Mouse (Mus musculus) frontal cortex, postnatal 10 days (tissue): ENCODE data around the gene Gm20388.
A peak's percentile ranks its signal among the peaks of the same experiment; 100 is the strongest.

ENCODE experiments used
- DNase-seq, 2 experiments: peaks; one replicate each; pipeline ENCODE4 v3.0.0; 2022; ENCODE audit warnings: low spot score in 2 of 2, mixed read lengths in 1 of 2

Gm20388 gene

DNA sequence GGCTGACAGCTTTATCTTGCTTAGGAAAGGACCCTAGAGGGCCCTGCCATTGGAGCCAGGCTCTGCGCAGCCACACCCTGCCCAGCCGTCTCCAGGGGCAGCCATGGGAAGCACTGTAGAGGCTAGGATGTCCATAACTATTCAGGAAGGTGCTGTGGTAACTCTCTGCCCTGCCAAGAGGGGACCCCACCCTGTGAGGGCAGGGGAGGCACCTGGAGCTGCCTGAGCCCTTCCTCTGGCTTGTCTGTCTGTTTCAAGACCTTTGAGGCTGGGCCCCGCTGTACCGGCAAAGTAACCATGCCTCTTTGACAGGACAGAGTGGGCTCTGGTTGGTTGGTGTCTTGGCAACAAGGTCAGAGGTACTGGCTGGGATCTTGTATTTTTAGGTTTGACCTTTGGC is 2730.2 kb downstream of the Gm20388 start:
- DNase-seq = no peak

DNA sequence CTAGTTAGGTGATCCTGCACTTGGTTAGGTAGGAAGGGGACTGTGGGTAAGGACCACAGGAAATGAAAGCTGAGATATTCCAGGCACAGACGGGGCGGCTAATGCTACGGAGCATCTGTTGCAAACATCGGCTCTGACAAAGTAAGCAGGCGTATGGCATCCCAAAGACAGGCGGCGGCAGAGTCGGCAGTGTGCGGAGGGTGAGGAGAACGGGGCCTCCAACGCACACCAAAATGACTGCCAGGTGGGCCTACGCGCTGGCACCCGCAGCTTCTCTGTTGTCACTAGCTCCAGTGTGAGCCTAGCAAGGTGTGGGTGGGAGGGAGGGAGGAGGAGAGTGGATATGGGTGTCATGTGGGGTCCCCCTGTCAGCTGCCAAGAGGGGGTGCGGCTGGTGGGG is 2730.8 kb downstream of the Gm20388 start:
- peak; percentile 52 to 59 for DNase-seq

DNA sequence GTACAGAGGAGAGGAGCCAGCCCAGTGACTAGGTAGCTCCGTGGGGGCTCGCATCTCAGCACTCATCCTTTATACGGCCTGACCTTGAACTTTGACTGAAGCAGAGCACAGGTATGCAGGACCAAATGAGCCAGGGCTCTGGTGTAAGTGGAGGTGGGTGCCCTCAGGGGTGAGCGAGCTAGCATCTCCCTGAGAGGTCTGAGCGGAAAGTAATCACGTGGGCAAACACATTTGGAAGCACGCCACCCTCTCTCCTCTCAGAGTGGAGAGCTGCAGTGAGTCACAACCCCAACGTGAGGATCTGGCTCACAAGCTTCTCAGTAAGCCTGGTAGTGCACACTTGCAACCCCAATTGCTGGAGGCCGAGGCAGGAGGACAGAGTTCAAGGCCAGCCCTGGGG is 2731.4 kb downstream of the Gm20388 start:
- DNase-seq = no peak

DNA sequence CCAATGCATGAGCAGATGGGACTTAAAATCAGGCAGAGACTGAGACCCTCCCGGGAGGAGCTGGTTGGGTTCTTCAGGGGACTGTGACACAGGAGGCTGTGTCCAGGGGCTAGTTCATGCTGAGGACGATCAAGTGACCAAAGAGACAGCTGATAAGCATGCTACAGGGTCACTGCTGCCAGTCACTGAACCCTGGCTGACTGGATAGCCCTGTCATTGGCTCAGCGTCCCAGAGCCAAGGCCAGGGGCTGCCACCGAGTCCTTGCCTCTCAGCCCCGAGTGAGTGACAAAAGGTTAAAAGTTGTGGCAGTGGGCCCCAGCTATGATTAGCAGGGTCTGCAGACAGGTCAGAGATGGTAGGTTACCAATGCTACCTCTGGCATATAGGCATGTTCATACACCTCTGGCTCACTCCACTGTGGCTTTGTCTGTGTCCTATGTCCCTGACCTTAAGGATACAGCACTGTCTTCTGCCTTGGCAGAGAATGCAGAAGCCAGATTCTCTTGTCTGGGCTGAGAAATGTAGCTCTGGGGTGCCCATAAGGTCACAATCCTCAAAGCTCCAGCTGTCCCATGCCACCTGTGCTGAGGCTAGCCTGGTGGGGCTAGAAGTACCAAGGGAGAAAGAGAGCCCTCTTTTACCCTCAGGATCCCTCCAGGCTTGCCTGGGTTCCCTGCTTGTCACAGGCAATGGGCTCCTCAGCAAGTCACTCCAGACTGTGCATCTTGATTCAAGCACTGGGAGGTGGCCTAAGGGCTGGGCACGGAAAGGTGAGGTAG is 2733.7 kb downstream of the Gm20388 start:
- no peak for DNase-seq

DNA sequence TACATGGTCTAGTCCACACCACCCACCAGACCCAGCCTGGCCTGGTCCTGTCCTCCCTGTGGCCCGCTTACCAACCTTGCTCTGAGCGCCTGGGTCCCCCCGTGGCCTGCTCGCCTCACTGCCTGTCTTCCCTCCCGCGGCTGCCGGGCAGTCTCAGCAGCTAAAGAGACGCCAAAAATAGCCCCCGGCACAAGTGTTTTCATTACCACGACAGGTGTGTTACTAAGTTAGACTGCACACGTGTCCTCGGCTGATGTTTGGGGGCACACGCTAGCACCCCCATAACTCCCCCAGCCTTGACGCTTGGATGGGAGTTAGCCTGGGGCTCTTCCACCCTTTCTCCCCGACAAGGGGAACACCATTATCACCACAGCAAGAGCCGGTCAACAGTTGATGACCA is 2735.7 kb downstream of the Gm20388 start:
- no peak for DNase-seq

DNA sequence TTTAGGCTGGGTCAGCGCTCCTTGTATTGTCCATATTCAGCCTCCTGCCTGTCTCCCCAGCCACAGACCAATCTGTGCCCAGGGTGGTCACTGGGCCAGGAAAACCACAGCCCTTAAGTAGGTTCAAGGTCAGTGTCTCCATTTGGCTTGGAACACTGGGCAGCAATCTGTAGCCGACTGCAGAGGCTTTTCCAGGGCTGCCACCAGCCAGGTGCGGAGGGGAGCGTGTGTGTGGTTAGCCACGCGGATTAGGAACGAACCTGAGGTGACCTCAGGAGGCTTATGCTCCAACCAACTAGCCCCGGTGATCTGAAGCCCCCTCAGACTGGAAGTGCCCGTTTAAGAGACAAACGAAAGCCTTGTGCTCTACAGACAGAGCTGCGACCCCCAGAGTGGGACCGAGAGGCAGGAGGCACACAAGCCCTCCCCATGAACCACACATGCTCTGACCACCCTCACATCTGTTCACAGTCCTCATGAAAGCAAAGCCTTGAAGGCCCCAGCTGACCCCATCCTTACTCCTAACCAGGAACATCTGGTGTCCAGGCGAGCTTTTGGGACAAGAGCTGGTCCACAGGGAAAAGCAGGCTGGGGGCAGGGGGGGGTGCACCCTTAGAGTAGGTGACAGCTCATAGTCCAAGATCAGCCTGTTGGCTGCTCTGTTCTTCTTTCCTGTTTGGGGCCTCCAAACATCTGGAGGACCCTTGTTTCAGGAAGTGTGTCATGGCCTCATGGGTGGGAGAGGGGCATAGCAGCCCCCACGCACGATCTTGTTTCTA is 2737.7 kb downstream of the Gm20388 start:
- no peak for DNase-seq

DNA sequence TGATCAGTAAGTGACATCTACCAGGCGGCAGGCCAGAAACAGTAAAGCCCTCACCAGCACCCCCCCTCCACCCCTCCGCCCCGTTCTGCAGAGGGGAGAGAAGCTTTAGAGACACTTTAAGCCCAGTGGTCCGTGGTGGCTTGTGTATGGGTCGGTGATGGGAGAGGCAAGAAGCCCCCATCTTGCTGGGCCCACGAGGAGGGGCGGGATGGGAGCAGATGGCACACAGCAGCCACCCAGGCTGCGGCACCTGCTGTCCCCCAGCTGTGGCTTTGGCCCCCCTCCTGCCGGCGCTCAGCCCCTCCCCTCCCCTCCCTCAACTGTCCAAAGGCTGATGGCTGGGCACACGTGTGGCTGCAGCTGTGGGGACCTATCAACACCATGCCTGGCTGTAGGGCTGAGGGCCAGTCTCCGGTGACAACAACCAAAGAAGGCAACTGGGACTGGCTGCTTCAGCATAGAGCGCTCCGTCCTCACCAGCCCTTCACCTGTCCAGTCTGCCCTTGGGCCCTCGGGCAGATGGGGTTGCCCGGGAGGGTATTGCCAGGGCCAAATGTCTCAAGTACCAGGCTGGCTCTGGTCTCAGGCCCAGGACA is 2740.8 kb downstream of the Gm20388 start:
- no peak for DNase-seq

DNA sequence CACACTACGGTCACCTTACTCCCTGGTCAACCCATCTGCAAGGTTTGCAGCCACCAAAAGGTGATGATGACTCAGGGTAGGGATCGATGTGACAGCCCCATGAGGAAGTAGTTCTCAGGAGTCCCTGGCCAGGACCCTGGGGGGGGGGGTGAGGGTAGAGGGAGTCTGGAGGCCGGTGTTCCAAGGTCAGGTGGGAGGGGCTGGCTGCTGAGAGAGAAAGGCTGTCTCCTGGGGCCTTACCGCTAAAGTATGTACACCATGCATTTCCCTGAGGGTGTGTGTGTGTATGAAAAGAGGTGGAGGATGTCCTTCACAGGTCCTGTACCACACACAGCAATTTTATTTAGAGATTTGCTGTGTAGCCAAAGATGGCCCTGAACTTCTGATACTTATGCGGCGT is 2742.0 kb downstream of the Gm20388 start:
- no peak for DNase-seq

DNA sequence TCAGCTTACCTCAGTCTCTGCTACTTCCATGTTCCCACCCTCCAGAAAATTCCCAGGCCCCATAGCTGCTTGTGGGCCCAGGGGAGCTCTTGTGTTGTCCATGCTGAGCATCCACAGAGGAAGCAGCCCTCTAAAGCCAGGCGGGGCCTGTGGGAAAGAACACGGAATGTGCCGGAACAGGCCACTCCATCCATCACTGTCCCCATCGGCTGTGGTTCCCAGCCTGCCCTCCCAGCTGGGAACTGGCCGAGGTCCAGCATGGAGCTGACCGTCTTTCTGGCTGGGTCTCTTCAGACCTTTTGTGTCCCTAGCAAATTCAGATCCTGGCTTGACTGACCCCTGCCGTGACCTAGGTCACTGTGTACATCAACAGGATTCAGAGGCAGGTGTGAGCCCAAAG is 2744.1 kb downstream of the Gm20388 start:
- no peak for DNase-seq

DNA sequence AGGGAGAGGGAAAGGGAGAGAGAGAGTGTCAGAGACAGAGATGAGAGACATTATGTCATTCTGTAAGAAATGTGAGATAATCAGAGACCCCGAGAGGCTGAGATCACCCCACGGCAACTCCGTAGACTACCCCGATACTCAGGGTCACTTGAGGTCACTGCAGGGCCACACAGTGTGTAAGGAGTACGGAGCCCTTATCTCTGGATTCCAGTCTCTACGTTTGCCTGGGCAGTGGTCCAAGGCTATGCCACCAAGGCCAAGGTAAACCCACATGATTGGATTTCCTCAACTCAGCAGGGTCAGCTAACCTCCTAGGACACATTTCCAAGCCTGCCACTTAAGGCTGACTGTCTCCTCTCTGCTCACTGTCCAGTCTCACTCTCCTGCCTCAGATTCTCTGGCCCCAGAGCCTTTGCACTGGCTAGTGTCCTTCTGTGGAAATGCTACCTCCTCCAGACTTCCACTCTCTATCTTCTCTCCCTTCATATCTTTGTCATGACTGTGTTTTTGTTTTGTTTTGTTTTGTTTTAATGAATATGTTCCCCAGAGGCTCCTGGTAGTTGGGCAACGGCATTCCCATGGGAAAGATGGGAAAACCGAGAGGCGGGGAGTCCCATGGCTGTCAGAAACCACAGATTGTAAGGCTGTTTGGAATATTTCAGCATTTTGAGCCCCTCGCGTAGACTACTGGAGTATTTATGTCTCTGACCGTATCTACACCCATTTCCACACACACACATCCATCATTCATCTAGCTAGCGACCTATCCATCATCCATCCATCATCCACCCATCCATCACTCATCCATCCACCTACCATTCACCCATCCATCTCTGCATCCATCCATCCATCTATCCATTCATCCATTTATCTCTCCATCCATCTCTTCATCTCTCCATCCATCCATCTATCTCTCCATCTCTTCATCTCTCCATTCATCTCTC is 2745.7 kb downstream of the Gm20388 start:
- DNase-seq = no peak

DNA sequence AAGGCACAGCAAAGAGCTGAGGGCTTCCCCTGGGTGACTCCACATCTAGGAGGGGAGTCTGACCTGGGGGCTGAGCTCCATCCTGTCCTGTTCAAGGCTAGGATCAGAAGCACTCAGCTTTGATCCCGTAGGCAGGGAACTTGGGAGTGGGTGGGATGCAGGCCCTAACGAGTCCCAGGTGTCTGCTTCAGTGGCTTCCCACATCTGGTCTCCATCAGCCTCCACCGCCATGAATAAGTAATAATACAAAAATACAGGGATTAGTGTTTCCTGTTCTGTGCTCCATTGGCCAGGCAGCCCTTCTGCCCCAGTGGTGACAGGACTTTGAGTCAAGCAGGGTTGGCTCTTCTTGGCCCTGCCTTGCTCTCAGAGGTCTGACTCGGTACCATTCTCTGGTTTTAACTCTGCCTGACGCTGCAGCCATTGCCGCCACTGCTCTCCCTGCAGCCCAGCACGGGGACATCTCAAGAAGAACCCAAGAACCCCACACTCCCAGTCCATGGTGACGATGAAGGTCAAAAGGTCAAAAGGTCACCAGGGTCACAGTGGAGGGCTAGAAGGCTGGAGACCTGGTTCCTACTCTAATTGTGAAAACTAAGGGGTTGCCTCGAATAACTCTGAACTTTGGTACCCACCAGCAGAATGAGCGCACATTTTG is 2747.6 kb downstream of the Gm20388 start:
- no peak for DNase-seq

DNA sequence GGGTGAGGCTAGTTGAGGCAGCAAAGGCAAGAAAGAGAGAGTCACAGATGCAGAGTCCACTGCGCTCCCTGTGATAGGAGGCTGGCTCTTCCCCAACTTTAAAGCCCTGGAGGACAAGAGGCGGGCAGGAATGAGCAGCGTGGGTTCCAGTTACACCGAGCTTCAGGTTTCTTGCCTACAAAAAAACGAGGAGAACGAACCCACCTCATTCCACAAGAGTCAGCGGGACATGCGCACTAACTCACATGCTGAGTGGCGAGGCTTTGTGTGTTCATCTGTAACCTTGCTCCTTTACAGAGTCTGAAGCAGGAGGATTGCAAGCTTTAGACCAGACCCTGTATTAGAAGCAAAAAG is 2748.1 kb downstream of the Gm20388 start:
- DNase-seq = no peak

DNA sequence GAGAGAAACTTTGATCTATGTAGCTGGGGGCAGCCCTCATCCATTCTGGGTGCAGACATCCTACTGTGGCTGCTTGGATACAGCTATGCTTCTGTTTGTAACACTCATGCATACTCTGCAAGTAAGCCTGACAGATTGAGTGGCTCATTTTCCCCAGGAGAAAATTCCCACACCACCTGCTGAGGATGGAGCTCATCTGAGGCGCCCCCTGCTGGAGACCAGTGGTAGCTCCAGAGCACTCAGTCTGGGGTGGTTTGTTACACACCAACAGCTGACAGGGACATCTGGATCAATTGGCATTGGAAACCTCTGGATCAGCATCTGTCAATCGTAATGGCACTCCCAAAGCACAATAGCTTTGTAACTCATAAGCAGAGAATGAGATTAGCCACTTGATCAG is 2749.4 kb downstream of the Gm20388 start:
- DNase-seq = no peak

DNA sequence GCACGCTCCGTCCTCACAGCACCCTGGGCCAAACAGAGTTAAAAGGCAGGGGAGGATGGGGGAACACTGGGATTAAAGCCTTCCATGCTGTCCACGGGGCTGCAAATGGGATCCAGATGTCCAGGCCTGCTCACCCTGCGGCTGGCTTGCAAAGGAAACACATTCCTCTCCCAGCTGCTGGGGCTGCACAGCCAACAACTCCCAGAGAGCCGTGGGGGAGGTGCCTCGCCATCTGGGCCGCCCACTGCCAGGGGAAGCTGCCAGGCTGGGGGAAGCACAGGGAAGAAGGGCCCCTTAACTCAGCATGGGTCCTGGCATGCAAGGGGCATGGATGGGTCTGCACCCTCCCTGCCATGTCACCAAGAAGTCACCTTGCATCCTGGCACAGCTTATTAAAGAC is 2750.5 kb downstream of the Gm20388 start:
- peak; percentile 74 to 76 for DNase-seq

DNA sequence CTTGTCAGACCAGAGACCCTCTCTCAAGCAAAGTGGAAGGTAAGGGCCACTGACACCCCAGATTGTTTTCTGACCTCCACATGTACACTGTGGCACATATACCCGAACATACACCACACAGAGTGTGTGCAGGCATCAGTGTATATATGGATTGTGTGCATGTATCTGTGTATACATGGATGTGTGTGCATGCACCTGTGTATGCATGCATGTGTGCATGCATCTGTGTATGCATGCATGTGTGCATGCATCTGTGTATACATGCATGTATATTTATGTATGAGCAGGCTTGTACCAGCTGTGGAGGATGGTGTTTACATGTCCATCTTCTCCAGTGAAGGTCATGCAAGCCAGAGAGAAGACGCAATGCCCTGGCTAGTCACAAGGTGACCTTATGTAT is 2751.3 kb downstream of the Gm20388 start:
- DNase-seq = no peak

DNA sequence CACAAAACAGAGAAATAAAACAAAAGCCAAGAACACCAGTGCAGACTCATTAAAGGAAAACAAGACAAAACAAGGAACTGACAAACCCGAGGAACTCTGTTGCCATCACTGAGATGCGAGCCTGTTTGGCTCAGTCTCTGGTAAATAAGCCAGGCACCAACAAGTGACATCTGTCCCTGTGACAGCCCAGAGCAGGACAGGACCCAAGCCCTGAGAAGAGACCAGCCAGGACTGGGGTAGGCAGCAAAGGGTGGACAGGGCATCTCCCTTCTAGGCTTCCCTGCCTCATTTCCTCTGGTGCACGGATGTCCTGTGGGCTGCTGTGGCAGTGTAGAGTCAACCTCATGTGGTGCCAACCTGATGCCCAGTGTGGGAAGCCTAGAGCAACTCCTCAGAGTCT is 2752.5 kb downstream of the Gm20388 start:
- DNase-seq = no peak

DNA sequence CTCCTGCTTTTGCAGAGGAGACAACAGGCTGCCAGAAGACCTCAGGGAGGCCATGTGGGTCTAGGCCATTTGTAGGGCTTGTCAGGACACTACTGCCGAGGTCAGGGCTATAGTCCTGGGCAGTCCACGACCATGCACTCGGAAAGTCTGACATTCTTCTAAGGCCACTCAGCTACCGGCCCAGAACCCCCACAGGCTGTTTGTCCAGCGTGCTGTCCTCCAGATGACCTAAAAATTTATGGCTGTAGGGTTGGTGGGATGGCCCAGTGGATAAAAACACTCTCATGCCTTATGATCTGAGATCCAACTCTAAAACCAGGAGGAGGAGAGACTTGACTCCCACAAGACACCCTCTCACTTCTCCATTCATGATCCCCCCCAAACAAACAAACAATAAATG is 2753.0 kb downstream of the Gm20388 start:
- DNase-seq = no peak

DNA sequence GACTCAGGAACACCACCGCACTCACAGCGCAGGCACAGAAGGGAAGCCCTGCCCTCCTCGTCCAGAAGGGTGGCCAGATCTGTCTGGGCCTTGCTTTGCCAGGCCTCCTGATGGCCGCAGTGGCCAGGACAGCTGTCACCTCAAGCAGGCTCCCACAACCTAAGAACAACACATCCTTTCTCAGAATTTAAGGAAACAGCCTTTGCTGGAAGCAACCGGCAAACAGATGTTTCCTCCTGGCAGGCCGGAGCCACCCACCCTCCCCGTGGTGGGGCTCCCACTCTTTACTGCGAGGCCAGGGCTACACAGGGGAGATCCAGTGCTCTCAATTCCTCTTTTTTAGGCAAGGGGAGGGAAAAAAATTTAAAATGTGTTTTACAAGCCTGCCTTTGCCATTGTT is 2754.6 kb downstream of the Gm20388 start:
- peak; percentile 45 to 61 for DNase-seq

DNA sequence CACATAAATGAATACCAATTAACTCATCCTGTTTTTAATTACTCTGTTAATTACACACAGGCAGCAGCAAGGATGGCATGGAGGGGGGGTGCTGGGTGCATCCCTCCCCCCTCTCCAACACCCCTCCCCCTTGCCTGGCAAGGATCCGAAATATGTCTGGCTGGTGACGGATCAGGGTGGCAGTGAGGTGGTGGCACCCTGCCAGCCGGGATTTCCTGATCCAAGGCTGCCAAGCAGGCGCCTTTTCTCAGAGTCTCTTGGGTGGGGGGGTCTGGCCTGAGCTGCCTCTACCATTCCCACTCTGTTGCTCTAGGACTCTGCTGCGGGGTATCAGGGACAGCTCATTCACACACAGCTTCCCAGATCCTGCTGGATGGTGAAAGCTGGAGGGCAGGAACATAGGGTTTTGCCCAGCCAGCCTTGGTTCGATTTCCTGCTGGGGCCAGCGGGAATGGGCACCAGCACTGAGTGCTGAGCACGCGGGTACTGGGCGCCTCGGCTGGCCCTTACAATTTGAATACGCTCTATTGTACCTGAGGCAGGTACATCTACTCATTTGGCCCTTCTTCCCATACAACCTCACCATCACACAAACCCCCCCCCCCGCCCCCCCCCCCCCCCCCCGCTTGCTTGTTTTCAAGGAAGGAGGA is 2755.2 kb downstream of the Gm20388 start:
- DNase-seq = peak; percentile 62 to 64

DNA sequence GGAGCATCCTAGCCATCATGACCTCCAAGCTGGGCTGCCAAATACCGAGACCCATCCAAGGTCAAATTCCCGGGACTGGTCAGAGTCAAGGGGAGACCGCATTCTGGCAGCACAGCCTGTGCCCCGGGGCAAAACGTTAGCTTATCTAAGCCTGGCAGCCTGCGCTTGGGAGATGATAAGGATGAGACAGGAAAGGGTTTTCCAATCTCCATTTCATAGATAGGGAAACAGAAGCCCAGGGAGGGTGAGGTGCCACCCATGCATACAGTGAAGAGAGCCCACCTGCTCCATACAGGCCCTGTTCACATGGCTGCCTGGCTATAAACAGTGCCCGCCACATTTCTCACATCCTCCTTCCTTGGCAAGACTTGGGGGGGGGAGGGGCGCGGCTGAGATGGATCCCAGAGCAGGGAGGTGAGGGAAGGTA is 2755.7 kb downstream of the Gm20388 start:
- no peak for DNase-seq

DNA sequence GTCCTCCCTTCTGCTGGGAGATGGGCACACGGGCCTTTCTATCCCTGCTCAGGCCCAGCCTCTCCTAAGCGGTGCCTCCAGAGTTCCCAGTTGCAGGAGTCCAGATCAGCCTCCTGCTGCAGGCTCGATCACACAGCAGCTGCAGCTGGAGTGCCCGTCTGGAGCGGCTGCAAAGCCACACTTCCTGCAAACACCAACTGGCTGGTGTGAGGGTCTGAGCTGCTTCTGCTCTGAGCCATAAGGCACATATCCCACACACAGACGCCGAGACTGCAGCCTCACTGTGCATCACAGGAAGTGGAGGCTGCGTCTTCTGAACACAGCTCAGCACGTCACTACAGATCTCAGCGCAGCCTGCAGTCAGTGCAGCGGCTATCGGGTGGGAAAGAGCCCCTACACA is 2756.2 kb downstream of the Gm20388 start:
- DNase-seq = peak; percentile 46 to 47
